Mouse (Mus musculus): Measurements from ENCODE around the gene 4632433K11Rik.
"Not testable (repeated sequence)": the region's sequence is repeated elsewhere in the genome, so short reads cannot be mapped to it uniquely, and the experiment has no call there.

Gene 4632433K11Rik

DNA sequence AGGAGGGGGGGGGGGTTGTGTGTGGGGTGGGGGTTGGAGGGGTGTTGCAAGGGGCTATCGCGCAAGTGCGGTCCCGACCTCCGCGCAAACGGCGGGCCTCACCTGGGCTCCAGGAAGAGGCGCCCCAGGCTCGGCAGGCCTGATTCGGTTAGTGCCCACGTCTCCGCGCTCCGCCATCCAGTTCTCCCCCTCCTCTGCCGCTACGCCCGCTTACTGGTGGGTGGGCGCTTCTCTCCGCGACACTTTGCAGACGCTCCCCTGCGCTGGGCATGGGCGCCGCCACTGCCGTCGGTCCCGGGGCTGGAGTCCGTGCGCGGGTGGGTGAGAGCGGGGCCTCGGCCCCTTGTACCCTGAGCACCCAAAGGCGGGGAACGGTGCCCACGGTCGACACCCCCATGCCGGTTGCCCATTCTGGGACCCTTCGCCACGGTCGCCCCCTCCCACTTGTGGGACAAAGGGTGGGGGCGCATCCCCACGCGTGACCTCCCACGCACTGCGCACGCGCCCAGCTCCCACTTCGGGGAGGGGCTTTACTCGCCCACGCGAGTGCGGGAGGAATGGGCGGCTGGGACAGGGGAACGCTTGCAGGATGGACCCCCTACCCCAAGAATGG, 22.8 kb downstream of the 4632433K11Rik start:
- DNase-seq (ENCODE audit: low spot score in 2 of 2), result no peak

DNA sequence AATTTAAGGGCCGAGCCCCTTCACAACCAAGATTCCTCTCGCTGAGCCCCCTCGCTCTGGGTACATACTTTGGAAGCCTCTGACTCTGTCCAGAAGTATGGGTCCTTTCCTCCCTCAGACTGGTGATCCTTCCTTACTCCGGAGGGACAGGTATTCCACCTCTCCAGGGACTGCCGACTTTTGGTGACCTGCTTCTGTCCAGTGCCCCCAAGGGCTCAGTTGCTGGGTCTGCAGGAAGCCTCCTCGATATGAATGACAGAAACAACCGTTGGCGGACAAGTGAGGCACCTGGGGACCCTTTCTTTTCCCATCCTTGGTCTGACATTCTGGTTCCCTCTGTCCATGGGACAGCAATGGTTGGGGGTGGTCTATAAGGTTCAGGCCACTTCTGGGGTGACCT, 23.5 kb downstream of the 4632433K11Rik start:
- DNase-seq (ENCODE audit: low spot score in 2 of 2), result no peak

DNA sequence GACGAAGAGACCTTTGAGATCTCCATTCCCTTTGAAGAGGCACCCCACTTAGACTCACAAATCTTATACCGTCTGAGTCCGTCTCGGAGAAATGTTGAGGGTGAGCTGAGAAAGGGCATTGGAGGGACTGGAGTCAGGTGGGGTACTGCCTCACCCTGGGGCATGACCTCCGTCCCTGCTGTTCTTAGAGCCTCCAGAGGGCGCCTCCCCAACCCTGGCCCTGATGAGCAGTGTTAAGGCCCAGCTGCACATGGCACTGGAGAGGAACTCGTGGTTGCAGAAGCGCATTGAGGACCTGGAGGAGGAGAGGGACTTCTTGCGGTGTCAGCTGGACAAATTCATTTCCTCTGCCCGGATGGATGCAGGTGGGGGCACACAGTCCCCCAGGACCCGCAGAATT, 23.9 kb downstream of the 4632433K11Rik start:
- DNase-seq (ENCODE audit: low spot score in 2 of 2), result no peak

DNA sequence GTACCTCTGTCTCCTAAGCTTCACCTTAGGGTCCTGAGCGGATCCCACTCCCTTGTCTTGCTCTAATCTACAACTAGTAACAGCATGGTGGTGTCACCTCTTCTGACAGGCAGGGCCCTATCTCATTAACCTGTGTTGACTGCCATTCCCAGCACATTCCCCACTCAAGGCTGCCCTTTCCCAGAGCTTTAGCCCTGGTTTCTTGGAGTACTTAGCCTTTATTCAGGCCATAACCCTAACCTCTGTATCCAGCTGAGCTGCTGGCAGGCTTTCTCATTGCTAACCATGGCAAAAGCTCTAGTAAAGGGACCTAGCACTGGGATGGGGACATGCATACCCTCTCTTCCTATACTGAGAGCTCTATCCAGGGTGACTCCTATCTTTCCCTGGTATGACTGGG, 24.7 kb downstream of the 4632433K11Rik start:
- no peak for DNase-seq (ENCODE audit: low spot score in 2 of 2)

DNA sequence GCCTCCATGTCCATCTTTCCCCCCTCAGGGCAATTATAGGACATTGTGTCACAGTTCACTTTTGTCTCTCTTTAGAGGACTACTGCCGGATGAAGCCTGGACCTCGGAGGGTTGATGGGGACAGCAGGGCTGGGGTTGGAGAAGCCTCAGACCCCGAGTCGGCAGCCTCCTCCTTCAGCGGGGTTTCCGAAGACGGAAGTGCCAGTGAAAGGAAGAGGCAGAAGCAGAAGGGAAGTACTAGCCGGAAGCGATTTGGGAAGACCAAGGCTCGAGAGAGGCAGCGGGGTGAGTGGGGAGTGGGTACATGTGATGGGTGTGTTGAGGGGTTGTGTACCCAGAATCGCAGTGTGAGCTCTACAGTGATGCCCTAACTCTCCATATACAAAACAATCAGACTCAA, 25.5 kb downstream of the 4632433K11Rik start:
- DNase-seq (ENCODE audit: low spot score in 2 of 2), result no peak

DNA sequence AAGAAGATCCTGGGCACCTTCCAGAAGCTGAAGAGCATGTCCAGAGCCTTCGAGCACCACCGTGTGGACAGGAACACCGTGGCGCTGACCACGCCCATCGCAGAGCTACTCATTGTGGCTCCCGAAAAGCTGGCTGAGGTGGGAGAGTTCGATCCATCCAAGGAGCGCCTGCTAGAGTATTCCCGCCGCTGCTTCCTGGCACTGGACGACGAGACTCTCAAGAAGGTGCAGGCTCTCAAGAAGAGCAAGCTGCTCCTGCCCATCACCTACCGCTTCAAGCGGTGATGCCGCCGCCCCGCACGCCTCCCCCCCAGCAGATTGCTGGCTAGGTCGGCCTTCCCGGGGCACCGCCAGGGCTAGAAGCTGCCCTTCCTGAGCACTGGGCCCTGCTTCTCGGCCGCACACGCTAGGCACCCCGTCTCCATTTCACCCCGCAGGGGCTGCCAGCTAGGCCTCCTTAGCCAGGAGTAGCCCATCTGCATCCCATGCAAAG, 26.4 kb downstream of the 4632433K11Rik start:
- peak; percentile 62 to 82 for DNase-seq (ENCODE audit: low spot score in 2 of 2)

DNA sequence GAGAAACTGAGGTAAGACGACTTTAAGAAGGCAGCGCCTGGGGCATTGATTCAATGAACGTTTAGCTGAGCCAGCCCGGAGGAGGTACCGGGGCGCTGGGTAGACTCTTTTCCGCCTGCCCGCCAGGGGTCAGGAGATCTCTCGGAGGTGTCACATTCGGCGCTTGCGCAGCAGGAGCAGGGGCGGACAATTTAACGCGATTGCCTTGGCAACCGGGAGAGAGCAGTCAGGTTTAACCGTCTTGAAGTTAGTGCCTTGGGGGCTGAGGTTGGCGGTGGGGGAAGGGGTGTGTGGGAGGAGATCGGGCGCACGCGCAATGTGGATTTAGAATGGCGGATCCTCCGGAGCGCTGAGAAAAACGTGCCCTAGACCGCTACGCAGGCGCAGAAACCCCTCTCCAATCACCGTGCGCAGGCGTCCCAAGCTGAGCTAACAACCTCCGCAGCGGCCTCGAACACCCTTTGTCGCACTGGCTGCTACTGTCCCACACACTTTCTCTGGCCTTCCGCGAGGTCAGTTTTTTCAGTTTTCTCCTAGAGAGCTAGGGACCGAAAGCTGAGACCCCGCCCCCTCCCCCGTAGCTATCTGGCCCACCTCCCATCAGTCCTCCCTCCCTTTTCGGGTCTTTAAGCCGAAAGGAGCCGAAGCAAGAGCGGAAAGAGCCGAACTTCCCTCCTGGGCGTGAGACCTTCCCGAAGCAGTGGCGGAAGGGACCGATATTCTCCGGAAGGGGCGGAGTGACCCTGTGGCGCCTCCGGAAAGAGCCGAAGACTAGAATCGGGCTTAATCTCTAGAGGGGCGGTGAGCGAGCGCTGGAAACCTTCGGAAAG, 27.2 kb downstream of the 4632433K11Rik start:
- DNase-seq (ENCODE audit: low spot score in 2 of 2), result peak; percentile 96 to 97

DNA sequence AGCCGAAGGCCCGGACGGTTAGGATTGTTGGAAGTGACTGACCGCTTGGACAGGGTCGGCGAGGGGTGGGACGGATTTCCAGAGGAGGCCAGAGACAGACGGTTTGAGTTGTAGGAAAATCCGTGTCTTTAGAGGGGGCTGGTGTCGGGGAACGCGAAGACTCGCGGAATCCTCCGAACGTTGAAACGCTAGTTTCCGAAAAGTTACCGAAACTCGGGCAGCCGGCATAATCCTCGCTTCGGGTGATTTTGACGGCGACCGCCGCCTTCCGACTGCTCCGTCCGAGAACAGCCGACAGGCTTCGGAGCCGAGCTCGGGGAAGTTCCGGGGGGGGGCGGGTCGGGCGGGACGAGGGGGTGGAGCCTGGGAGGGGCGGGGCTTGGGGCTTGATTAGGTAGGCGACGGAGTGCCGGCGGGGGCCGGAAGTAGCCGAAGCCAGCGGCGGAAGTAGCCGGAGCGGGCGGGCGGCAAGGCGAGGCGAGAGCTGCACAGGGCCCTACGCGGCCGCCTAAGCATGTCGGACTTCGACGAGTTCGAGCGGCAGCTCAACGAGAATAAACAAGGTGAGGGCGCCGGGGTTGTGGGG, 27.9 kb downstream of the 4632433K11Rik start, which contains the start of gene U2af2:
Gene U2af2 (plus strand): TSS at position 370 of the 586 bp plus-strand sequence.
- DNase-seq (ENCODE audit: low spot score in 2 of 2), result peak; percentile 86 to 93

DNA sequence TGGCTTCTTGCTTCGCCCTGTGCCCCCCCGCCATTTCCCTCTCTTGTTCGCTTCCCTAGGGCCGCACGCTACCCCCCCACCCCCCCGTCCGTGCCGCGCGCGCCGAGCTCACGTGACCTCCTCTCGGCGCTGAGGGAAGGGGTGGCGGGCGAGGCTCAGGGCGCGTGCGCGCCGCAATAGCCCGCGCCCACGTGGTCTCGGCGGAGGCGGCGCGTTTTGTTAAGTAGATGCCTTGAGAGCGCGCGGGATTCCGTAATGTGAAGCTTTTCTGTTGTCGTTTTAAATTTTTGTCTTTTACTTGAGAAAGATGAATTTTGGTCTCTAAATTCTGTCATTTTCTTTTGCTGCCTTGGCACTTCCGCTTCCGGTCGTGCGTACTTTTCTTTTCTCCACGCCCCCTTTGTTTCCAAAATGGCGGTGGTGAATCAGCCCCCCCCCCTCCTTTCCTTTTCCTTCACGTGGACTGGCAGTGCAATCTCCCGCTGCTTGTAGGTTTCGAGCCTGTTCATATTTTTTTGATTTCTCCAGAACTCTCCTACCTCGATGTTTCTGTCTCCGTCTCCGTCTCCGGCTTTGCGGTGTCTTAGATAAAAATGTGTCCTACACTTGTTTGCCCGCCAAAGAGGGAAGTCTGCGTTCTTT, 28.6 kb downstream of the 4632433K11Rik start:
- DNase-seq (ENCODE audit: low spot score in 2 of 2), result peak; percentile 43 to 60

DNA sequence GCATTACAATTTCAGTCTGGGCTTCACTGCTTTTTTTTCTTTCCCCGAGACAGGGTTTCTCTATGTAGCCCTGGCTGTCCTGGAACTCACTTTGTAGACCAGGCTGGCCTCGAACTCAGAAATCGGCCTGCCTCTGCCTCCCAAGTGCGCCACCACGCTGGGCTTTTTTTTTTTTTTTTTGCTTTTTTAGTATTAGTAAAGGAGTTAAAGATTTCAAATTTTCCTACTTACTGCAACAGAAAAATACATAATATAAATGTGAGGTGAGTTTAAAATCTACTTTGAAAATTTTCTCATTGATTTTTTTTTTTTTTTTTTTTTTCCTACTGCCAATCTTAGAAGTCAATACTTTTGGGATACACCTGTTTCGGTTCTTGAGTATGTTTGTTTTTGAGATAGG, 31.0 kb downstream of the 4632433K11Rik start:
- no peak for DNase-seq (ENCODE audit: low spot score in 2 of 2)

DNA sequence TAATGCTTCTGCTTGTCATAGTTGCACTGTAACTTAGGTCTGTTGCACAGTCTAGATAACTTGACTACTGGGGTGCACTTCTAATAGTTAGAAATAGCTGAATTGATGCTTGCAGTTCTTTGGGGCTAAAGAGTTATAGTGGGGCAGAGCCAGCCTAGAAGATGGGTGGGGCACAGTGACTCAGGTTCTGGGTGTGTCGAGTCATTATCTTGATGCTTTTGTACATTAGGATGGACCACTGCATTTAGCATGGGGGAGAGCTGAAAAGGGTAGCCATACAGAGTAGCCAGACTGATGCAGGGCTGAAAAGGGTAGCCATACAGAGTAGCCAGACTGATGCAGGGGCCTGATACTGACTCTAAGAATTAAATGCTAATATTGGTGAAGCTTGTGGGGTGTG, 39.7 kb downstream of the 4632433K11Rik start:
- DNase-seq (ENCODE audit: low spot score in 2 of 2), result no peak

DNA sequence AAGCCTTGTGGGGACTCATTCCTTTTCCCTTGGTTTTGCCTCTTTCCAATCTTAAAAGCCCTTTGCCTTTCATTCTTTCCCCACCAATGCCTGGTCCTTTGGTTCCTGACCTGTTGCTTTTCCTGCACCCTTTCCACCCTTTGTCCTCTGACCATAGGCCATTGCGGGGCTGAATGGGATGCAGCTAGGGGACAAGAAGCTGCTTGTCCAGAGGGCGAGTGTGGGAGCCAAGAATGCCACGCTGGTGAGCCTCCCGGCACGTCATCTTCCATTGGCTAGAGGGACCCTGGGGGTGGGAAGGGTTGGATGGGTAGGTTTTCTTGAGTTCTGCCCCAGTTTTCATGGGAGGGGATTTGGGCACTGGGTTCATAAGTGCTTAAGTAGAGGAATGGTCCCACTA, 41.1 kb downstream of the 4632433K11Rik start:
- no peak for DNase-seq (ENCODE audit: low spot score in 2 of 2)

DNA sequence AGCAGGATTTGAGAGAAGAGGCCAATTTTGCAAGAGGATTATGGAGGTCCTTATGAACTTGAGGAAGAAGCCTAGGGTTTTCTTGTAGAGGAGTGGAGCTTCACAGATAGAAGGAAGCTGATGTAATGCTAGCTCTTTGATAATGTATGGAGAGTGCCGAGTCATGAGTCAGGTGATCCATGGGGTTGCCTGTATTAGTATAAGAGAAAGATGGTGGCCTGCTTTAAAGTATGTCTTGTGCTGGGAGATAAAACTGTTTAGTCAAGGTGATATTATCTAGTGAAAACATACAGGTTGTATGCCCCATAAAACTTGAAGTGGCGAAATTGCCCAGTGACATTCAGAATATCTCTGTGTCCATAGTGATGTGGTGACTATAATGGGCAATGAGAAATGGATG, 43.0 kb downstream of the 4632433K11Rik start:
- no peak for DNase-seq (ENCODE audit: low spot score in 2 of 2)

DNA sequence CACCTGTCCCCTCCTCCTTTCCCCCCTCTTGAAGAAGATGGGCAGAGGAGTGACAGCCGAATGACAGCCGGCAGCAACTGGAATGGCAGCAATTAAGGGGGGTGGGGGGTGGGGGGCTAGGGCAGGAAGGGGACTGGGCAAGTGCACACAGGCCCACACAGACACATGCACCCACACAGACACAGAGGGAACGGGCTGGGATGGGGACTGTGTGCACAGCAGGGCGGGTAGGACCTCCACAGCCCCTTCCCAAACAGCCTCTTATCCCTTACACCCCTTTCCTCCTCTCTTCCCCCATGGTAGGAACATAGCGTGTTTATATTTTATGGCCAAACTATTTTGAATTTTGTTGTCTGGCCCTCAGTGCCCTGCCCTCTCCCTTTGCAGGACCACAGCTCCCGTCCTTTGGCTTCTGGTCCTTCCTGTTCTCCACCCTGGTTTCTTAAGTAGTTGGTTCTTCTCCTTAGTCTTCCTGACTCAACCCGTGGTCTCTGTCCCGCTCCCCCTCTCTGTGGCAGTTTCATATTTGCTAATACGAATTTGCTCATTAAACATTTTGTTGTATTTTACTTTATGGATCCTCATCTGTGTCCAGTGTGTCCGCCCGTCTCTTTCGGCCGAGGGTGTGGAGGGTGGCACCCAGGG, 45.6 kb downstream of the 4632433K11Rik start:
- DNase-seq (ENCODE audit: low spot score in 2 of 2), result not testable (repeated sequence)

DNA sequence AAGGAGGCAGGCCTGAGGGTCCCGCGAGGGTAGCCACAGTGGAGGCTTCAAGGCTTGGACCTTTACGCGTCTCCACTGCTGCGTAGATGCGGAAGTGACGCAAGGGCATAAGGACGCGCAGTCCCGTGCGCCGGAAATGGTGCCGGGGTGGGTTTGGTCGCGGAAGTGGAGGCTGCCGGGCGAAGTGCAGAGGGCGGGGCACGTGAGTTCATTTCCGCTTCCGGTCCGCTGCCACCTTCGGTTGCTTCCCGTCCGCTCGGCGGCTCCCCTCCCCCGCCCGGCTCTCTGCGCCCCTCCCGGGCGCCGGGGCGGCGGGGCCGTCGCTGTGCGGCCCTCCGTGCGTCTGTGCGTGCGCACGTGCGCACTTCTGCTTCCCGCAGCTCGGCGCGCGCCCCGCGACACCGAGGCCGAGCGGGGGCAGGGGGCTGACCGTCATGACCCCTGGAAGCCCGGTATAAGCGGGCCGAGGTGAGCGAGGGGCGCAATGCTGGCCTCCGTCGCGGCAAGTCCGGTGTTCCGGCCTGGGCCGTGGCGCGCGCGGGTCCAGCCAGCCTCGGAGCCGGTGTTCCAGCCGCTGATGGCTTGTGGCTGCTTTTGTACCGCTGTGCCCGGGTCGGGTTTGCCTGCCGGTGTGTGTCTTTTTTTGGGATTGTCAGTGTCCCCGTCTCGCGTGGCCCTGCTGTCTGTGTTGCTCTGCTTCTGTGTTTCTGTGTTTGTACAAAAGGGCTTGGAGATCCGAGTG, 46.3 kb downstream of the 4632433K11Rik start, which contains the start of gene Epn1:
Gene Epn1 (plus strand): TSS at position 226 of the 742 bp plus-strand sequence.
- peak; percentile 94 to 97 for DNase-seq (ENCODE audit: low spot score in 2 of 2)

DNA sequence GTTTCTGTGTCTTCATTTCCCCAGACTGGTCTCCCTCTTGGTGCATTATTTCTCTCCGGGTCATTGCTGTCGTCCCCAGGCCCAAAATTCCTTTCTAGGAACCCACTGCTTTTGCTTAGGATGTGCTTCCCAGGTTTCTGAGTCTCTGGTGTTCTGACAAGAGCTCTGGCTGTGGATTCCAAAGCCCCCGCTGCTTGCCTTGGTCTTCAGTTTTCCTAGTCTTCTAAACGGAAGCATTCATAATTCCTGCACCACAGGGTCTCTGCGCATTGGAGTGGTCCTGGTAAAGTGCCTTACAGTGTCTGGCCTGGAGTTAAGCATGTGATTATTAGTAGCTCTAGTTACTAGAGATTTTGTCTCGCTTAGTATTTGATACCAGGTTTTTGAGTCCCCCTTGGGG, 46.9 kb downstream of the 4632433K11Rik start:
- DNase-seq (ENCODE audit: low spot score in 2 of 2), result no peak

DNA sequence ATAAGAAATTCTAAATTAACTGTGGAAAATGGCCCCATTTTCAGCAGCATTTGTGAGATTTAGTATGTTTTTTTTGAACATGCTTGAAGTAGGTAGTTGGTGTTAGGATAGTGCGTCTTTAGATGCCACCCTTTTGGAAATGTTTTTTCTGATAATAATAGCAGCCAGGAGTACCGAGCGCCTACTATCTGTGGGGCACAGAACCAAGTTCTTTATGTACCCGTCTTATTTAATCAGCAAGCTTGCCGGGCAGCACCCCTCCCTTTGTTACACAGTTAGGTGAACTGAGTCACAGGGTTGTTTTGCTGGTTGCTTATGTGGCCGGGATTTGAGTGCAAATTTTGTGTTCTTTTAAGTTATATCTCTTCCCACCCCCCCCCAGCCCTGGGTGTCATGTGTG, 47.3 kb downstream of the 4632433K11Rik start:
- no peak for DNase-seq (ENCODE audit: low spot score in 2 of 2)

DNA sequence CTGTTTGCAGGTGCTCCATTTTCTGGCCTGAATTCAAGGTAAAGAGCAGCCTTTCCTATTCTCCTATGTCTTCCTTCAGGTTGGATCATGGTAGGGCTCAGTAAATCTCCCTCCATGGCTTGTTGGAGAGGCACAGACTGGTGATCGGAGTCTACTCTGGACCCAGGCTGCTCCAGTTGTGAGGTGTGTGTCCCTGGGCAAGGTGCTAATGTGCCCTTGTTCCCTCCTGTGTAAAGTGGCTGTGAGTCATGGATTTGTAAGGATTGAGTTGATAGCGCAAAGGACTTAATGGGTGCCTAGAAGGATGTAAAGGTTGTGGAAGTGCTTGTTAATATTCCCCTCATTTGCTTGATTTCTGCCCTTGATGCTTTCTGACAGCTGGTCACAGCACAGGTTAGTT, 48.0 kb downstream of the 4632433K11Rik start:
- DNase-seq (ENCODE audit: low spot score in 2 of 2), result no peak

DNA sequence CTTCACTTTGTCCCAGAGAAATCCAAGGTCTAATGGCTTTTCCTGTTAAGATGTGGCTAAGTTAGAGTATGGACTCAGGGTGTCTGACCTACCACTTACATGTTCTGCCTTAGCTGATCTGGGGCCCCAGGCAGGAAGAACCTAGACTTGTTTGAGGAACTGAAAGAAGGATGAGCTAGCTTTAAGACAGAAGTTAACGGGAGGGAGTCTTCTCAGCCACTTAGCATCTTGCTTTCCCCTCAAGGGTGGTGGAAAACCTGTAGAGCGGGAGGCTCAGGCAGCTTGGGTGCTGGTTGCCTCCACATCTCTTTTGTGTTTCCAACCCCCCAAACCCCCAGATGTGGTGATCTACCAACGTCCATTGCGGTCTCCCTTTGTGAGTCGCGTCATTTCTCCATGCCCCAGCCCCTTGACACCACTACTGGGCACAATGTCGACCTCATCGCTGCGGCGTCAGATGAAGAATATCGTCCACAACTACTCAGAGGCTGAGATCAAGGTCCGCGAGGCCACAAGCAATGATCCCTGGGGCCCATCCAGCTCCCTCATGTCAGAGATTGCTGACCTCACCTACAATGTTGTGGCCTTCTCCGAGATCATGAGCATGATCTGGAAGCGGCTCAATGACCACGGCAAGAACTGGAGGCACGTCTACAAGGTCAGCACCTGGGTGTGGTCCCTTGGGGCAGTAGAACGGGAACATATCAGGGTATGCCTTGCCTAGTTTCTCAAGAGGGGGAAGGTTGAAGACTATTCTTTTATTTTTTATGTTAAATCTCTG, 49.6 kb downstream of the 4632433K11Rik start:
- no peak for DNase-seq (ENCODE audit: low spot score in 2 of 2)

Data from urinary bladder, postnatal 36 days (tissue).